Mouse (Mus musculus) small intestine, adult 2 months (tissue): Measurements from ENCODE around the gene Olfr1062. TPM values are rescaled to one million over a fixed set of nuclear protein-coding genes. Genes with fewer than 3 reads are reported as not detected.
"Not testable (repeated sequence)": the region's sequence is repeated elsewhere in the genome, so short reads cannot be mapped to it uniquely, and the experiment has no call there.

ENCODE experiments used
- H3K27ac ChIP-seq: fragments of 200-500 bp; 2 replicates; pipeline ENCODE4 v1.5.1; 2012; ENCODE audit warnings: low read depth, low read length, control low read depth, inconsistent platforms; ENCODE audit not compliant: insufficient read depth
- H3K27me3 ChIP-seq: fragments of 200-500 bp; 2 replicates; pipeline ENCODE4 v1.6.1; 2012; ENCODE audit warnings: mild to moderate bottlenecking, moderate library complexity, low read length, inconsistent platforms; ENCODE audit not compliant: control insufficient read depth, insufficient read depth
- H3K36me3 ChIP-seq: fragments of 200-500 bp; 2 replicates; pipeline ENCODE4 v1.6.1; 2012; ENCODE audit warnings: mild to moderate bottlenecking, low read length, control low read depth, inconsistent platforms; ENCODE audit not compliant: control insufficient read depth, insufficient read depth
- H3K4me1 ChIP-seq: fragments of 200-500 bp; 2 replicates; pipeline ENCODE4 v1.6.1; 2012; ENCODE audit warnings: low read length, inconsistent platforms, mixed read lengths; ENCODE audit not compliant: control insufficient read depth, insufficient read depth, insufficient read length
- H3K4me3 ChIP-seq: fragments of 200-500 bp; 2 replicates; pipeline ENCODE4 v1.5.1; 2012; ENCODE audit warnings: low read depth, mild to moderate bottlenecking, control low read depth, inconsistent platforms, low read length, moderate library complexity
- CTCF ChIP-seq: fragments of 200-500 bp; IDR thresholded peaks from 2 replicates; pipeline ENCODE4 v1.5.1; 2012; ENCODE audit warnings: low read depth, mild to moderate bottlenecking, control low read depth, inconsistent platforms, low read length, moderate library complexity, mixed read lengths; ENCODE audit not compliant: insufficient replicate concordance, insufficient read length; ENCODE audit errors: extremely low read depth
- POLR2A ChIP-seq: fragments of 200-500 bp; IDR thresholded peaks from 2 replicates; pipeline ENCODE4 v1.6.1; 2012; ENCODE audit warnings: low read depth, mild to moderate bottlenecking, control low read depth, inconsistent platforms, low read length, moderate library complexity
- WGBS: fragments of 180-500 bp; shearing (Covaris S2); methylation state at CpG from one replicate; pipeline ENCODE4 v1.1.7; 2018; 5-methylcytosine and 5-hydroxymethylcytosine counted together
- polyA plus RNA-seq: library from polyadenylated mRNA; depleted of rRNA; stranded (reverse); fragments of >200 nt; gene quantifications from 2 replicates; pipeline ENCODE4 v1.2.3, GENCODE M21; 2012; rRNA removed

Gene Olfr1062
- polyA plus RNA-seq, 1 experiment, result not detected

GRCm38 (mm10) chr2:86395114-86395513 lies 31.4 kb downstream of the Olfr1062 start:
- Histone ChIP-seq H3K4me3 (no peak overlapping the region), H3K27me3 (no peaks in the 10 kb centered on the region), H3K27ac (no peak overlapping the region), H3K36me3 (no peaks in the 10 kb centered on the region), H3K4me1 (no peaks in the 10 kb centered on the region)
- TF ChIP-seq CTCF (no peak), POLR2A (no peak)
- 67% methylated on average over 2 of the region's 2 CpGs for WGBS

GRCm38 (mm10) chr2:86388461-86388860 lies 38.1 kb downstream of the Olfr1062 start, which contains the start of gene Olfr1058:
TSS of gene Olfr1058 (minus strand) at chr2:86388561.
- not testable (repeated sequence) for H3K27ac ChIP-seq

GRCm38 (mm10) chr2:86378293-86378692 lies 48.3 kb downstream of the Olfr1062 start, which contains the start of gene Olfr1057:
TSS of gene Olfr1057 (minus strand) at chr2:86378393.
- TF ChIP-seq POLR2A (no peak), CTCF (no peak)
- H3K27ac ChIP-seq, result no peak within 1 kb of the TSS
- H3K36me3 ChIP-seq, result no peaks in the 10 kb centered on the region
- H3K27me3 ChIP-seq, result no peaks in the 10 kb centered on the region
- H3K4me1 ChIP-seq, result no peaks in the 10 kb centered on the region
- H3K4me3 ChIP-seq, result no peak within 1 kb of the TSS

More at GRCm38 (mm10) chr2:86388461-86388860, 38.1 kb downstream of the Olfr1062 start, which contains the start of gene Olfr1058:
- H3K4me1 ChIP-seq, H3K4me3 ChIP-seq, H3K27me3 ChIP-seq, H3K36me3 ChIP-seq: not testable (repeated sequence)

Other genes with a start within 250 kb of the Olfr1062 start
- not detected in 2 replicates for gene Olfr1044, start 248.9 kb downstream of the Olfr1062 start, polyA plus RNA-seq
- gene Olfr52, start 241.1 kb downstream of the Olfr1062 start, polyA plus RNA-seq, result not detected in 2 replicates
- not detected in 2 replicates for gene Olfr1045, start 223.7 kb downstream of the Olfr1062 start, polyA plus RNA-seq
- gene Olfr1046, start 207.4 kb downstream of the Olfr1062 start, polyA plus RNA-seq, result not detected in 2 replicates
- gene Olfr1047, start 195.3 kb downstream of the Olfr1062 start, polyA plus RNA-seq, result not detected in 2 replicates
- gene Olfr1048, start 186.5 kb downstream of the Olfr1062 start, polyA plus RNA-seq, result not detected in 2 replicates
- not detected in 2 replicates for gene Olfr1049, start 168.4 kb downstream of the Olfr1062 start, polyA plus RNA-seq
- gene Olfr1051, start 147.7 kb downstream of the Olfr1062 start, polyA plus RNA-seq, result not detected in 2 replicates
- gene Olfr1052, start 134.3 kb downstream of the Olfr1062 start, polyA plus RNA-seq, result not detected in 2 replicates
- not detected in 2 replicates for gene Olfr1053, start 111.5 kb downstream of the Olfr1062 start, polyA plus RNA-seq
- not detected in 2 replicates for gene Olfr1054, start 91.3 kb downstream of the Olfr1062 start, polyA plus RNA-seq
- not detected in 2 replicates for gene Olfr1055, start 76.5 kb downstream of the Olfr1062 start, polyA plus RNA-seq
- not detected in 2 replicates for gene Olfr1056, start 64.3 kb downstream of the Olfr1062 start, polyA plus RNA-seq
- not detected in 2 replicates for gene Olfr1057, start 48.4 kb downstream of the Olfr1062 start, polyA plus RNA-seq
- not detected in 2 replicates for gene Olfr1058, start 38.2 kb downstream of the Olfr1062 start, polyA plus RNA-seq
- gene Olfr1061, start 12.7 kb downstream of the Olfr1062 start, polyA plus RNA-seq, result not detected in 2 replicates
- not detected in 2 replicates for gene Olfr1065, start 23.8 kb upstream of the Olfr1062 start, polyA plus RNA-seq
- not detected in 2 replicates for gene Olfr1066, start 29.5 kb upstream of the Olfr1062 start, polyA plus RNA-seq
- gene Olfr228, start 60.6 kb upstream of the Olfr1062 start, polyA plus RNA-seq, result not detected in 2 replicates
- not detected in 2 replicates for gene Olfr1076, start 81.7 kb upstream of the Olfr1062 start, polyA plus RNA-seq
- not detected in 2 replicates for gene Olfr1079, start 115.7 kb upstream of the Olfr1062 start, polyA plus RNA-seq
- not detected in 2 replicates for gene Olfr1080, start 131.5 kb upstream of the Olfr1062 start, polyA plus RNA-seq
- gene Olfr1082, start 172.2 kb upstream of the Olfr1062 start, polyA plus RNA-seq, result not detected in 2 replicates
- gene Olfr1084, start 213.0 kb upstream of the Olfr1062 start, polyA plus RNA-seq, result not detected in 2 replicates
- not detected in 2 replicates for gene Olfr1085, start 235.3 kb upstream of the Olfr1062 start, polyA plus RNA-seq